Mouse (Mus musculus): Measurements from ENCODE around the gene Tbx1. TPM values are rescaled to one million over a fixed set of nuclear protein-coding genes. Genes with fewer than 3 reads are reported as not detected.

Tbx1 gene
- polyA plus RNA-seq, 1 experiment = not detected

DNA sequence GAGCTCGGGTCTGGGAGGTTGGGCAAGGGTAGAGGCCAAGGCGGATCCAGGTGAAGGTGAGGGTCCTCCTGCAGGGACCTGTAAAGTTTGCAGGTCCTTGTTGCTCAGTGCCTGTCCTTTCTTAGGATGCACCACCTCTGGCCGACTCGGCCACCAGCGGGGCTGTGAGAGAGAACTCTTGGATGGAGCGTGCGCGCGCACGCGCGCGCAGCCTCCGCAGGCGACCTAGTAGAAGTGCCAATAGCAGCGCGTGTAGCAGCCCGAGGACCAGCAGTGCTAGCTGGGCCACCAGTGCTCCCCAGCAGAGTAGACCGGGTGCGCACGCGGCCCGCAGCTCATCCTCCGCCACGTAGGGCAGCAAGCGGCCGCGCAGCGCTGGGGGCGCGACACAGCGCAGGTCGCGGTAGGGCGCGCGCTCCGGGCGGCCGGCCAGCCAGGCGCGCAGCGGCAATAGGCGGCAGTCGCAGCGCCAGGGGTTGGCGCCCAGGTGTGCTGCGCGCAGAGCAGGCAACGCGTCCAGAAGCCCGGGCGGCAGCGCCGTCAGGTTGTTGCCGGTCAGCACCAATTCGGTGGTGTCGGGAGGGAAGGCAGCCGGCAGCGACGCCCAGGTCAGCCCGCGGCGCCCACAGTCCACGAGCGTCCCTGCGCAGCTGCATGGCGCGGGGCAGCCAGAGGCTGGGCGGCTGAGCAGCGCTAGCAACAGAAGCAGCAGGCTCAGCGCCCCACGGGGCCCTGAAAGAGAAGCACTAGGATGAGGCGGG lies 30.3 kb upstream of the Tbx1 start:
- TF ChIP-seq CTCF (IDR thresholded peaks at IDR 0.05; ENCODE audit: control insufficient read depth, insufficient read depth, low read length) (no peak), POLR2A (IDR thresholded peaks at IDR 0.05; ENCODE audit: borderline replicate concordance, control insufficient read depth, low read depth, low read length) (no peak)
- H3K4me3 ChIP-seq (replicated peaks; ENCODE audit: control insufficient read depth, low read depth, low read length) = peak overlapping the region; percentile 9

DNA sequence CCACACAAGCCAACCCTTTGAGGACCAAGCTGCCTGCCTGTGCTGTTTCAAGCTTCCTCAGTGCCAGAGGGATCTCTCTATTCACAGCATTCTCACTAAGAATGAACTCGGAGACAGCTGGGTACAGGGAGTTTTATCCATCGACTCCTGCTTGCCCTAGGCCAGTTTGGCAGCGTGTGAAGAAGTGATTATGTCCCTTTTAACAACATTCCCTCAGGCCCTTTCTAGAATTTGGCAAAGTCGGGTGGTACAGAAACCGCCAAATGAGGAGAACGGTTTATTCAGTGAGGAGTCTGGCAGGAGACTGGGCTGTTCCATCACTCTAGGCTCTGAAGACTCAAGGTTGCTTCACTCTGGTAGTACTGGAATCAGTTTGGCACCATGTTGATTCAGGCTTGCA lies 29.7 kb upstream of the Tbx1 start:
- no peak for TF ChIP-seq CTCF (IDR thresholded peaks at IDR 0.05; ENCODE audit: control insufficient read depth, insufficient read depth, low read length)
- no peak for TF ChIP-seq POLR2A (IDR thresholded peaks at IDR 0.05; ENCODE audit: borderline replicate concordance, control insufficient read depth, low read depth, low read length)
- Histone ChIP-seq H3K4me1 (ENCODE audit: control insufficient read depth, insufficient read depth, low read length) (peaks cover 3% of the 10 kb centered on the region), H3K4me3 (replicated peaks; ENCODE audit: control insufficient read depth, low read depth, low read length) (no peak overlapping the region), H3K27ac (ENCODE audit: control insufficient read depth, insufficient read depth, low read depth, low read length, poor library complexity) (no peak overlapping the region)
- 54% methylated on average over 6 of the region's 6 CpGs for WGBS

More for the DNA sequence above, 30.3 kb upstream of the Tbx1 start:
- peak overlapping the region; percentile 13; the same call in 1 of the 2 replicates for H3K27ac ChIP-seq (ENCODE audit: control insufficient read depth, insufficient read depth, low read depth, low read length, poor library complexity)
- peaks cover 3% of the 10 kb centered on the region for H3K4me1 ChIP-seq (ENCODE audit: control insufficient read depth, insufficient read depth, low read length)
- WGBS = 5% methylated on average over 74 of the region's 74 CpGs

DNA sequence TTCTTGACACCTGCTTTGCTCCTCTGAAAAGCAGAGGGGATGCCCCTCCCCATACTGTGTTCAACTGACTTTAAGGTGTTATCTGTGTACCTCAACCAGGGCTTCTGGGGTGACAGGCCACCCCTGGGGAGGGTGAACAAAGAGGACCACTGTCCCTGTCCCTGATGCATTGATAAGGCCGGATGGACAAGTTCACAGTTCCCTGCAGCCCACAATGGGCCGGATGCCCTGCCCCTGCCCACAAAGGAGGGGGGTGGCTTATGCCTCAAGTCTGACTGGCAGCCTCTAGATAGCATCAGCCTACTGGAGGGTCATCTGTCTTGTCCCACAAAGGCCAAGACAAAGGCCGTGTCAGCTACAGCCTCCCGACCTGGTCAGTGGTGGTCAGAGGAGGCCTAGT lies 28.6 kb upstream of the Tbx1 start:
- Histone ChIP-seq H3K4me1 (ENCODE audit: control insufficient read depth, insufficient read depth, low read length) (peaks cover 3% of the 10 kb centered on the region), H3K4me3 (replicated peaks; ENCODE audit: control insufficient read depth, low read depth, low read length) (no peak overlapping the region), H3K27ac (ENCODE audit: control insufficient read depth, insufficient read depth, low read depth, low read length, poor library complexity) (no peak overlapping the region)
- TF ChIP-seq POLR2A (IDR thresholded peaks at IDR 0.05; ENCODE audit: borderline replicate concordance, control insufficient read depth, low read depth, low read length) = no peak
- no peak for TF ChIP-seq CTCF (IDR thresholded peaks at IDR 0.05; ENCODE audit: control insufficient read depth, insufficient read depth, low read length)
- WGBS = 67% methylated on average over 4 of the region's 4 CpGs

DNA sequence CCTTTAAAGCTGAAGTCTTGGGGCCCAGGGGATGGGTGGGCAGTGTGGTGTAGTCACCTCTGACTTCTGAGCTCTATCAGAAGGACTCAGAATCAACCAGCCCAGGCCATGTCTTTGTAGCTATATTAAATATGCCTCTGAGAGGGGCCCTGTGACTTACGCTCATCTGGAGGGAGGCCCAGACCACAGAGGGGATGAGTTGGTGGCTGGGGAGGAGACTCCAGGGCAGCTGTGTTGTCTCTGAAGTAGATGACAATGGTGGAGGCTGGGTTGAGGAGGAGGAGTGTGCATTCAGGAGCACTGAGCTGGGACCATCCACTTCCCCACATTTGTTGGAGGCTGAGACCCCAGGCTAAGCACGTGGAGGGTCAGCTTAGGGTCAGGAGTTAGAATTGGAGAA lies 27.8 kb upstream of the Tbx1 start:
- no peak overlapping the region for H3K27ac ChIP-seq (ENCODE audit: control insufficient read depth, insufficient read depth, low read depth, low read length, poor library complexity)
- WGBS = 80% methylated on average over 2 of the region's 2 CpGs
- no peak overlapping the region for H3K4me3 ChIP-seq (replicated peaks; ENCODE audit: control insufficient read depth, low read depth, low read length)
- TF ChIP-seq POLR2A (IDR thresholded peaks at IDR 0.05; ENCODE audit: borderline replicate concordance, control insufficient read depth, low read depth, low read length) (no peak), CTCF (IDR thresholded peaks at IDR 0.05; ENCODE audit: control insufficient read depth, insufficient read depth, low read length) (no peak)
- H3K4me1 ChIP-seq (ENCODE audit: control insufficient read depth, insufficient read depth, low read length) = peaks cover 3% of the 10 kb centered on the region

DNA sequence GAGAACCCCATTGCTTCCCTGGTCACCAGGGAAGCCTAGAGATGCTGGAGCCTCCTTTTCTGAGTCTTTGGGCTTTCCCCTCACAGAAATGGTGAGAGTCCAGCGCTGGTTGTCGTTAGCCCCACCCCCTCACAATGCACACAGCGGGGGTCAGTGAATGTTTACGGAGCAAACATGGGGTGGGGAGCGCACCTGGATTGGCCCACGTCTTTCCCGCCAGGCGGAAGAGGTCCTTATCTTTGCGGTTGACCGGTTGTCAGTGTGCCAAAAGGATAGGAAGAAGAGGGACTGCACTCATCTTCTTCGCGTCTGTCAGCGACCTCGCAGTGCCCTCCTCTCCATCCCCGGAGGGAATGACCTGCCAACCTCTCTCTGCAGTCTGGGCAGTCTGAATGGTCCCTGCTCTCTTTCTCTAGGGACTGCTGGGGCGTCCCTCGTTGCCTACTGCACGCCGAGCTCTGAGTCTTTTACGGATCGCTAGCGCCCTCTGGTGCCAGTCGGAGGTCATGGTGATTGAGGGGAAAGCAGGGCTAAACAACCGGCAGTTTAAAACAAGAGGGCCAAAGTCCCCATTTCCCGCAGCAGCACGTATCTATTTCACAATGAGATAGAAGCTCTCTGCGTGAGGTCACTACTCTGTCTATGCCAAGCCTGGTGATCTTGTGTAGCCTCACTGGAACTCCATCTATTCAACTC lies 27.0 kb upstream of the Tbx1 start:
- 3% methylated on average over 27 of the region's 27 CpGs for WGBS
- Histone ChIP-seq H3K27ac (ENCODE audit: control insufficient read depth, insufficient read depth, low read depth, low read length, poor library complexity) (no peak overlapping the region), H3K4me1 (ENCODE audit: control insufficient read depth, insufficient read depth, low read length) (peaks cover 3% of the 10 kb centered on the region), H3K4me3 (replicated peaks; ENCODE audit: control insufficient read depth, low read depth, low read length) (no peak overlapping the region)
- no peak for TF ChIP-seq POLR2A (IDR thresholded peaks at IDR 0.05; ENCODE audit: borderline replicate concordance, control insufficient read depth, low read depth, low read length)
- peak; percentile 93 for TF ChIP-seq CTCF (IDR thresholded peaks at IDR 0.05; ENCODE audit: control insufficient read depth, insufficient read depth, low read length)

DNA sequence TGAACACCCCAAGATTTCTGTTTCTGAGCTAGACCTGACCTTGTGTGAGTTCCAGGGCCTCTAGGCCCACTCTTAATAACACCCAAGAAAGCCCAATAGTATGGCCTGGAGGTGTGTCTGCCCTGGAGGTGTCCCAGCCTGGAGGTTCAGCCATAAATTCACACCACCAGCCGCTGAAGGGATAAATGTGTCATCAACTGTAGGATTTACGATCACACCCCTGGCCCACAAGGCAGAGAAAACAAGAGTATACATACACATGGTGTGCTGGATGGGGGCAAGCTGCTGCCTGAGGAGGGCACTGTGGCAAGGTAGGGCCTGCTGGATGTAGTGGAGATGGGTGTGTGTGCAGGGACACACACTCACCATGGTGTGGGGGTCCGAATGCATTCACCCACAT lies 22.8 kb upstream of the Tbx1 start:
- Histone ChIP-seq H3K4me3 (replicated peaks; ENCODE audit: control insufficient read depth, low read depth, low read length) (no peak overlapping the region), H3K4me1 (ENCODE audit: control insufficient read depth, insufficient read depth, low read length) (peaks cover 3% of the 10 kb centered on the region), H3K27ac (ENCODE audit: control insufficient read depth, insufficient read depth, low read depth, low read length, poor library complexity) (no peak overlapping the region)
- 68% methylated on average over 3 of the region's 3 CpGs for WGBS
- TF ChIP-seq POLR2A (IDR thresholded peaks at IDR 0.05; ENCODE audit: borderline replicate concordance, control insufficient read depth, low read depth, low read length) (no peak), CTCF (IDR thresholded peaks at IDR 0.05; ENCODE audit: control insufficient read depth, insufficient read depth, low read length) (no peak)

DNA sequence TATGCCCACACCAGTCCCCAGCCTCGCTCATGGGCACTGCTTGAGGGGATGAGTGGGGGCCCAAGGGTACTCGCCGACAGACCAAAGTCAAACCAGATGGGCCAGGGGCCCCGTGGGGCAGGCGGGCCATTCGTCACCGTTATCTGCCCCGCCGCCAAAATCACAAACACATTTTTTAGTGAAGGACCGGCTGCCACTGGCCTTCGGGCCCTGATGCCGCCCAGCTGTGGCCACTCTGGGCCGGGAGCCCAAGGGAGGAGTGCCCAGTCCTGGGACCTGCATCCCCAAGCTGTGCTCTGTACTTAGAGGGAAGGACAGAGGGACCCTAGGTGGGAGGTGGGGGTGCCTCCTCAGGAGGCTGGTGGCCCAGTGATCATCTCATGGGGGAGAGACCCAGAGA lies 21.3 kb upstream of the Tbx1 start:
- TF ChIP-seq POLR2A (IDR thresholded peaks at IDR 0.05; ENCODE audit: borderline replicate concordance, control insufficient read depth, low read depth, low read length) = no peak
- no peak for TF ChIP-seq CTCF (IDR thresholded peaks at IDR 0.05; ENCODE audit: control insufficient read depth, insufficient read depth, low read length)
- WGBS = 85% methylated on average over 13 of the region's 13 CpGs
- H3K27ac ChIP-seq (ENCODE audit: control insufficient read depth, insufficient read depth, low read depth, low read length, poor library complexity) = no peak overlapping the region
- no peak overlapping the region for H3K4me3 ChIP-seq (replicated peaks; ENCODE audit: control insufficient read depth, low read depth, low read length)
- no peaks in the 10 kb centered on the region for H3K4me1 ChIP-seq (ENCODE audit: control insufficient read depth, insufficient read depth, low read length)

DNA sequence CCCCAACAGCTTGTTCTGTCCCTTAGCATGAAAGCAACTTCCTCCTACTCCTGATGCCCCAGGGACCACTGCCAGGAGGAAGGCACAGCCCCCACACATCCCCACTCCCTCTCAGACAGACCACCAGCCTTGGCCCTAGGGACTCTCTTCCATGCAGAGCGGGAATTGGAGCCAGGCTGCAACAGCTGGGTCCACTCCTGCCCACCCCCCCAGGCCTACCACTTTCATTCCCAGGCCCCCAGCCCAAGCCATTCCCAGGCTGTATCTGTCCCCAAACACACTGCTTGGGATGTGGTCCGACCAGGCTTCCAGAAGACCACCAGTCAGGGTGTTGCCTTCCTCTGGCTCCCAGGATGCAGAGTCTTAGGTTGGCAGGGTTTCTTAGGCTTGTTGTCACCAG lies 18.6 kb upstream of the Tbx1 start:
- H3K4me1 ChIP-seq (ENCODE audit: control insufficient read depth, insufficient read depth, low read length) = no peaks in the 10 kb centered on the region
- no peak overlapping the region for H3K27ac ChIP-seq (ENCODE audit: control insufficient read depth, insufficient read depth, low read depth, low read length, poor library complexity)
- TF ChIP-seq CTCF (IDR thresholded peaks at IDR 0.05; ENCODE audit: control insufficient read depth, insufficient read depth, low read length) = no peak
- TF ChIP-seq POLR2A (IDR thresholded peaks at IDR 0.05; ENCODE audit: borderline replicate concordance, control insufficient read depth, low read depth, low read length) = no peak
- no peak overlapping the region for H3K4me3 ChIP-seq (replicated peaks; ENCODE audit: control insufficient read depth, low read depth, low read length)
- WGBS = 86% methylated on average over 2 of the region's 2 CpGs

Data from bone marrow, adult 2 months (tissue).